Mouse (Mus musculus): ENCODE measurements around the gene Rbm19.

DNA sequence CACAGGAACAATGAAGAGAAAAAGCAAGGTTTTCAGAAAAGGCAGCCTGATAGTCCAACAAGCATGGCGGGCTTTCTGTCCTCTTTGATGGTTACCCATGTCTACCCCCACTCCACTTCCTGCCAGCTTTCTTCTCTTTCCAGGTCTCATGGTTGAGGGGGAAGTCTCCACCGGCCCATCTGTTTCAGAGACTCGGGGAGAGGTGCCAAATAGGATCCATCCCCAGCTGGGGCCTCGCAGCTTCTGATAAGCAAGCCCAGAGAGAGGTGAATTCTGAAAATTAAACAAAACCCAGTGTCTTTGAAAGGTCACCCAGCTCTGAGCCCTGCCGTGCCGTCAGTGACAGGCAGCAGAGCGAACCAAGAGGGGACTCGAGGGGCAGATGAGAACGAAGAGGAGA, 42.2 kb upstream of the Rbm19 start:
- TF ChIP-seq GATA1 (IDR thresholded peaks at IDR 0.05; ENCODE audit: borderline replicate concordance, low read length) = no peak
- no peak for TF ChIP-seq FLI1 (IDR thresholded peaks at IDR 0.05; ENCODE audit: low read length)

Data from megakaryocyte, embryonic 14.5 days (primary cell).